Mouse (Mus musculus): ENCODE results near the gene Tcf20. TPM values are rescaled to one million over a fixed set of nuclear protein-coding genes. Genes with fewer than 3 reads are reported as not detected.

Tcf20 gene
- total and polyA plus RNA-seq, 2 experiments from 2014 or later, result 3.0 to 36.7 TPM

GRCm38 (mm10) chr15:83030884-83031283, 43.2 kb upstream of the Tcf20 start:
- 73% methylated on average over 4 of the region's 4 CpGs for WGBS
- ATAC-seq (ENCODE audit: insufficient read depth, low read depth), result no peak
- H3K27me3 ChIP-seq (ENCODE audit: control insufficient read depth, insufficient read depth, low read length), result peaks cover 28% of the 10 kb centered on the region; the same call in 1 of the 2 replicates
- TF ChIP-seq CTCF (IDR thresholded peaks at IDR 0.05; ENCODE audit: low read depth), result no peak
- TF ChIP-seq EP300 (IDR thresholded peaks at IDR 0.05; ENCODE audit: low read depth), result no peak
- no peak overlapping the region for H3K27ac ChIP-seq (ENCODE audit: low read depth)
- DNase-seq (ENCODE audit: low spot score), result no peak
- no peak overlapping the region for H3K4me2 ChIP-seq (ENCODE audit: low read depth, low read length)
- no peak overlapping the region for H3K9ac ChIP-seq (replicated peaks; ENCODE audit: low read depth, low read length)
- H3K36me3 ChIP-seq (replicated peaks; ENCODE audit: control insufficient read depth, insufficient read depth, low read length), result no peaks in the 10 kb centered on the region
- no peak overlapping the region for H3K4me3 ChIP-seq (ENCODE audit: low read depth, low read length)
- H3K9me3 ChIP-seq (replicated peaks; ENCODE audit: control insufficient read depth, low read length), result no peaks in the 10 kb centered on the region
- H3K4me1 ChIP-seq (ENCODE audit: control insufficient read depth, insufficient read depth), result peaks cover 13% of the 10 kb centered on the region; the same call in 1 of the 2 replicates

DNA sequence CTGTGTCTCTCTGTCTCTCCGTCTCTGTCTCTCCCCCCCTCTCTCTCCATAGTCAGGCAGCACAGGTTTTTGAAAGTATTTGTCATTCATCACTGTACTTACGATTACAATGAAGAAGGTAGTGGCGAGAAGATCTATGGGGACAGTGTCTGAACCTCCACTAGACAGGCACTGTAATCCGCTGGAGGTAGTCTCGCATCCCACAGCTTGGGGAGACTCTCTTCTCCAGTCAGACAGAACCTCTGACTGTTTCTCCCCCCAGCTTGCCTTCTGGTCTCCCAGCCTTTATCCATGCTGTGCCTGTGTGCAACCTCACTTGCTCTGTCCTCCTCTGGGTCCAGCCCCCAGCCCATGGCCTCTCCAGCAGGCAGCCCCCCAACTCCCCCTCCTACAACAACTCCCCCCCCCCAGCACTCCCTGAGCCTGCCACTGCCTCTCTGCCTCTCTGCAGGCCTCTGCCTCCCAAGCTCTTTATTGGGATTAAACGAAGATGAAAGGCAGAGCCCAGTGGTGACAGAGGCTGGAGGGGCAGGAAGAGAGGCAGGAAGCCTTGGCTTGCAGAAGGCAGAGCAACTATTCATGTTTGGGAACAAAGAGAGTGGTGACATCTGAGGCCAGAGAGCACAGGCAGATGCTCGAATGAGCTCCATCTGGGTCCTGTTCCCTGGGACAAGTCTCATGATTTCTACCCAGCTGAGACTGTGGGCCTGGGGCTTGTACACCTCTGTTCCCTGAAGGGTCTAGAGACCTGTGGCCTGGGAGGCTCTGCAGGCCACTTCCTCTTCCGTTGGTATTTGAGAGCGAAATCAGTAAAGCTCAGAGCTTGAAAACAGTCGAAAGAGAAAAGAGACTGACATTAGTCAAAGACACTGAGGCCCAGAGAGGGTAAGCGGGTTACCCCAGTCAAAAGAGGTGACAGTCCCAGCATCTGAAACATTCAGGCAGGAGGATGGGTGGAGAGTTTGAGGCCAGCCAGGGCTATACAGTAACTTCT, 42.4 kb upstream of the Tcf20 start:
- Histone ChIP-seq H3K4me2 (ENCODE audit: low read depth, low read length) (no peak overlapping the region), H3K4me1 (ENCODE audit: control insufficient read depth, insufficient read depth) (peaks cover 18% of the 10 kb centered on the region), H3K36me3 (replicated peaks; ENCODE audit: control insufficient read depth, insufficient read depth, low read length) (no peaks in the 10 kb centered on the region), H3K9me3 (replicated peaks; ENCODE audit: control insufficient read depth, low read length) (no peaks in the 10 kb centered on the region), H3K27me3 (ENCODE audit: control insufficient read depth, insufficient read depth, low read length) (peaks cover 21% of the 10 kb centered on the region; the same call in 1 of the 2 replicates), H3K27ac (ENCODE audit: low read depth) (no peak overlapping the region), H3K4me3 (ENCODE audit: low read depth, low read length) (no peak overlapping the region), H3K9ac (replicated peaks; ENCODE audit: low read depth, low read length) (no peak overlapping the region)
- ATAC-seq (ENCODE audit: insufficient read depth, low read depth), result no peak
- WGBS, result 59% methylated on average over 11 of the region's 11 CpGs
- TF ChIP-seq EP300 (IDR thresholded peaks at IDR 0.05; ENCODE audit: low read depth), result no peak
- no peak for TF ChIP-seq CTCF (IDR thresholded peaks at IDR 0.05; ENCODE audit: low read depth)
- no peak for DNase-seq (ENCODE audit: low spot score)

GRCm38 (mm10) chr15:83026129-83026528, 38.5 kb upstream of the Tcf20 start:
- H3K27ac ChIP-seq (ENCODE audit: low read depth), result no peak overlapping the region
- H3K4me2 ChIP-seq (ENCODE audit: low read depth, low read length), result no peak overlapping the region
- WGBS, result 81% methylated on average over 8 of the region's 8 CpGs
- no peaks in the 10 kb centered on the region for H3K36me3 ChIP-seq (replicated peaks; ENCODE audit: control insufficient read depth, insufficient read depth, low read length)
- peaks cover 5% of the 10 kb centered on the region for H3K4me1 ChIP-seq (ENCODE audit: control insufficient read depth, insufficient read depth)
- H3K27me3 ChIP-seq (ENCODE audit: control insufficient read depth, insufficient read depth, low read length), result 0 out of 2 replicates have a peak, but pooled peaks cover 4% of the 10 kb centered on the region
- H3K9me3 ChIP-seq (replicated peaks; ENCODE audit: control insufficient read depth, low read length), result no peaks in the 10 kb centered on the region
- no peak overlapping the region for H3K4me3 ChIP-seq (ENCODE audit: low read depth, low read length)
- ATAC-seq (ENCODE audit: insufficient read depth, low read depth), result no peak
- TF ChIP-seq CTCF (IDR thresholded peaks at IDR 0.05; ENCODE audit: low read depth) (no peak), EP300 (IDR thresholded peaks at IDR 0.05; ENCODE audit: low read depth) (no peak)
- no peak for DNase-seq (ENCODE audit: low spot score)
- no peak overlapping the region for H3K9ac ChIP-seq (replicated peaks; ENCODE audit: low read depth, low read length)

GRCm38 (mm10) chr15:83025041-83025760, 37.5 kb upstream of the Tcf20 start:
- no peaks in the 10 kb centered on the region for H3K9me3 ChIP-seq (replicated peaks; ENCODE audit: control insufficient read depth, low read length)
- H3K4me2 ChIP-seq (ENCODE audit: low read depth, low read length), result peak overlapping the region; percentile 15; the same call in 1 of the 2 replicates
- H3K27ac ChIP-seq (ENCODE audit: low read depth), result no peak overlapping the region
- 0 out of 2 replicates have a peak, but pooled peaks cover 4% of the 10 kb centered on the region for H3K27me3 ChIP-seq (ENCODE audit: control insufficient read depth, insufficient read depth, low read length)
- H3K9ac ChIP-seq (replicated peaks; ENCODE audit: low read depth, low read length), result no peak overlapping the region
- WGBS, result 19% methylated on average over 25 of the region's 25 CpGs
- no peaks in the 10 kb centered on the region for H3K36me3 ChIP-seq (replicated peaks; ENCODE audit: control insufficient read depth, insufficient read depth, low read length)
- no peak overlapping the region for H3K4me3 ChIP-seq (ENCODE audit: low read depth, low read length)
- DNase-seq (ENCODE audit: low spot score), result no peak
- H3K4me1 ChIP-seq (ENCODE audit: control insufficient read depth, insufficient read depth), result peaks cover 5% of the 10 kb centered on the region
- ATAC-seq (ENCODE audit: insufficient read depth, low read depth), result peak; percentile 37; the same call in 1 of the 2 replicates
- no peak for TF ChIP-seq EP300 (IDR thresholded peaks at IDR 0.05; ENCODE audit: low read depth)

DNA sequence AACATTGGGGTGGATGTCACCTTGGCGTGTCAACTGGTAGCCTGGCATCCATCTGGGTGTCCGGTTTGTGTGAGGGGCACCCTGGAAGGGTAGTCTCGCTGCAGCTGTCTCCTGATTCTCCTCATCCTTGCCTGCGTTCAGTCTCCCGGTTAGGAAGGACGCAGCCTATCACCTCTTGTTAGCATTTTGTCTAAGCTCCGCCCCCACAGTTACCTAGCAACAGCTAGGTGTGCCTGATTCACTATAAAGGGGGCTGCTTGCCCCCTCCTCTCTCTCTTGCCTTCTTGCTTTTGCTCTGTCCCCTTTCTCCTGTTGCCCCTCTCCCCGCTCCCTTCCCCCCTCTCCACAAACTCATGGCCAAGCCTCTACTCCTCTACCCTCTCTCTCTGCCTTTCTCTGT, 35.3 kb upstream of the Tcf20 start:
- no peak overlapping the region for H3K4me3 ChIP-seq (ENCODE audit: low read depth, low read length)
- no peaks in the 10 kb centered on the region for H3K36me3 ChIP-seq (replicated peaks; ENCODE audit: control insufficient read depth, insufficient read depth, low read length)
- H3K9ac ChIP-seq (replicated peaks; ENCODE audit: low read depth, low read length), result no peak overlapping the region
- peaks cover 5% of the 10 kb centered on the region for H3K4me1 ChIP-seq (ENCODE audit: control insufficient read depth, insufficient read depth)
- ATAC-seq (ENCODE audit: insufficient read depth, low read depth), result no peak
- whole genome bisulfite sequencing, result 54% methylated on average over 8 of the region's 8 CpGs
- H3K9me3 ChIP-seq (replicated peaks; ENCODE audit: control insufficient read depth, low read length), result no peaks in the 10 kb centered on the region
- H3K4me2 ChIP-seq (ENCODE audit: low read depth, low read length), result no peak overlapping the region
- no peak overlapping the region for H3K27ac ChIP-seq (ENCODE audit: low read depth)
- no peak for DNase-seq (ENCODE audit: low spot score)
- TF ChIP-seq CTCF (IDR thresholded peaks at IDR 0.05; ENCODE audit: low read depth), result no peak
- no peak for TF ChIP-seq EP300 (IDR thresholded peaks at IDR 0.05; ENCODE audit: low read depth)
- H3K27me3 ChIP-seq (ENCODE audit: control insufficient read depth, insufficient read depth, low read length), result 0 out of 2 replicates have a peak, but pooled peaks cover 4% of the 10 kb centered on the region
